Mouse (Mus musculus): ENCODE data around the gene Tmc2. TPM values are rescaled to one million over a fixed set of nuclear protein-coding genes. Genes with fewer than 3 reads are reported as not detected.

Tmc2 gene
- not detected for polyA plus RNA-seq (2014; fragmentation: Illumina TruSeq; extraction: RNeasy Lipid Tissue Mini Kit (QIAGEN cat#74804); ENCODE audit: insufficient read depth, low read depth, low replicate concordance)

DNA sequence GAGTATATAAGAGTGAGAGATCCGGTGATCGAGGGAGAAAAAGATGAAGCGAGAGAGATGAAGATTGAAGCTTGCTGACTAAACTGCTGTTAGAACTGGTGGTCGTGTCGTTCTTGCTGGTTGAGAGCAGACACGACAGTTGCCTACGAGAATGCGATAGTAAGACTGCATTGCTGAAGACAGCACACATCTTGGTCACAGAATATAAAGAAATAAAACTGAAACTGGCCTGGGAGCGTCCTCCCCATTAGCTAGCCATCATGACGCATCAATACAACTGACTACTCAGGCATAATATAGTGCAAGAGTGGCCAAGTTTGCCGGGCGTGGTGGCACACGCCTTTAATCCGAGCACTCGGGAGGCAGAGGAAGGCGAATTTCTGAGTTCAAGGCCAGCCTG lies at the start of gene Tmc2:
Tmc2 (plus strand) TSS at position 301 of the 400 bp plus-strand sequence.

GRCm38 (mm10) chr2:130178706-130179506 lies 16.1 kb upstream of the Tmc2 start, which contains the start of gene Snrpb:
Gene Snrpb (minus strand): TSS chr2:130179403.

GRCm38 (mm10) chr2:130274149-130274861 lies 79.3 kb downstream of the Tmc2 start, which contains the start of gene Nop56:
Gene Nop56 (plus strand): TSS chr2:130274430.

DNA sequence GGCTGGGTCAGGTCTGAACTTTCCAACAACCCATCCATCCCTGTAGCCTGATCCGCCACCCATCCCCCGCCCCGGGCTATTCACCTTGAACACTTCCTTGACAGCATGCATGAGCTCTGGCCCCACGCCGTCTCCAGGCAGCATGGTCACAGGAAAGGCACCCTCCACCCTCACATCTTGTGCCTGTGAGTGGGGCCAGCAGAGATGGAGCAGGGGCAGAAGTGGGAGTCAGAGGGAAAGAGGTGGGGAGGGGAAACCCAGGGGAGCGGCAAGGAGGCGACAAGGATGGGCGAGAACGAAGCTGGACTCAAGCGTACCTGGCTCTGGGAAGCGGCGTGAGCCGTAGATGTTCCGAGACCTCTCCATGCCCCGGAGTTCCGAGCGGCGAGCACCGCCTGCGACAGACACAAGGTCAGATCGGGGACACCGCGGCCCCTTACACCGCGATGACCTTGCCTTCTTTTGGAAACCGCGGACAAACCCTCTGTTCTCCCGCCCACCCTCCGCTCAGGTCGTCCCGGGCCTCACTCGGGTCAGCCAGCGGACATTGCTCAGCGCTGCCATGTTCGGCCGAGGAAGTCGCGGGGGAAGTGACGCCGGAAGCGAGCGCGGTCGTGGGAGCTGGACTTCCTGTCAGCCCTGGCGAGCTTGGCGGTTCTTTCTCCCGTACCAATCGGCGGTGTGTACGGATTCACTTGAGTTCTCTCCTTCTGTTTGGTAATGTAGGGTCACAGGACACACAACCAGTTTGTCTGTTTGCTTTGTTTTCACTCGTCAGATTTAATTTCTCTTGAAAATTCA lies 89.1 kb downstream of the Tmc2 start, which contains the start of gene Idh3b:
Idh3b (minus strand) TSS at position 694 of the 801 bp plus-strand sequence.

GRCm38 (mm10) chr2:130294936-130295277 lies 99.9 kb downstream of the Tmc2 start, which contains the start of gene Ebf4:
Gene Ebf4 (plus strand): TSS chr2:130295169.

Other genes with a start within 250 kb of the Tmc2 start
- 0.15 TPM for gene Tgm3, start 182.8 kb upstream of the Tmc2 start, polyA plus RNA-seq (2014; fragmentation: Illumina TruSeq; extraction: RNeasy Lipid Tissue Mini Kit (QIAGEN cat#74804); ENCODE audit: insufficient read depth, low read depth, low replicate concordance)
- not detected for gene Tgm6, start 82.8 kb upstream of the Tmc2 start, polyA plus RNA-seq (2014; fragmentation: Illumina TruSeq; extraction: RNeasy Lipid Tissue Mini Kit (QIAGEN cat#74804); ENCODE audit: insufficient read depth, low read depth, low replicate concordance)
- gene Snrpb, start 15.8 kb upstream of the Tmc2 start, polyA plus RNA-seq (2014; fragmentation: Illumina TruSeq; extraction: RNeasy Lipid Tissue Mini Kit (QIAGEN cat#74804); ENCODE audit: insufficient read depth, low read depth, low replicate concordance) = 247 TPM
- gene Nop56, start 79.2 kb downstream of the Tmc2 start, polyA plus RNA-seq (2014; fragmentation: Illumina TruSeq; extraction: RNeasy Lipid Tissue Mini Kit (QIAGEN cat#74804); ENCODE audit: insufficient read depth, low read depth, low replicate concordance) = 42.9 TPM
- 75.8 TPM for gene Idh3b, start 89.4 kb downstream of the Tmc2 start, polyA plus RNA-seq (2014; fragmentation: Illumina TruSeq; extraction: RNeasy Lipid Tissue Mini Kit (QIAGEN cat#74804); ENCODE audit: insufficient read depth, low read depth, low replicate concordance)
- 1.2 TPM for gene Ebf4, start 100.0 kb downstream of the Tmc2 start, polyA plus RNA-seq (2014; fragmentation: Illumina TruSeq; extraction: RNeasy Lipid Tissue Mini Kit (QIAGEN cat#74804); ENCODE audit: insufficient read depth, low read depth, low replicate concordance)
- 16.6 TPM for gene Cpxm1, start 202.4 kb downstream of the Tmc2 start, polyA plus RNA-seq (2014; fragmentation: Illumina TruSeq; extraction: RNeasy Lipid Tissue Mini Kit (QIAGEN cat#74804); ENCODE audit: insufficient read depth, low read depth, low replicate concordance)
- gene Gm28372, start 210.0 kb downstream of the Tmc2 start, polyA plus RNA-seq (2014; fragmentation: Illumina TruSeq; extraction: RNeasy Lipid Tissue Mini Kit (QIAGEN cat#74804); ENCODE audit: insufficient read depth, low read depth, low replicate concordance) = not detected
- not detected for gene 1700020A23Rik, start 210.1 kb downstream of the Tmc2 start, polyA plus RNA-seq (2014; fragmentation: Illumina TruSeq; extraction: RNeasy Lipid Tissue Mini Kit (QIAGEN cat#74804); ENCODE audit: insufficient read depth, low read depth, low replicate concordance)
- not detected for gene Tmem239, start 211.3 kb downstream of the Tmc2 start, polyA plus RNA-seq (2014; fragmentation: Illumina TruSeq; extraction: RNeasy Lipid Tissue Mini Kit (QIAGEN cat#74804); ENCODE audit: insufficient read depth, low read depth, low replicate concordance)
- gene Vps16, start 229.1 kb downstream of the Tmc2 start, polyA plus RNA-seq (2014; fragmentation: Illumina TruSeq; extraction: RNeasy Lipid Tissue Mini Kit (QIAGEN cat#74804); ENCODE audit: insufficient read depth, low read depth, low replicate concordance) = 49.0 TPM
- gene Pced1a, start 229.5 kb downstream of the Tmc2 start, polyA plus RNA-seq (2014; fragmentation: Illumina TruSeq; extraction: RNeasy Lipid Tissue Mini Kit (QIAGEN cat#74804); ENCODE audit: insufficient read depth, low read depth, low replicate concordance) = 5.8 TPM